Mouse (Mus musculus) lung, postnatal 0 days (tissue): ENCODE measurements around the gene Dlgap1.

Experiments used
- CTCF ChIP-seq: IDR thresholded peaks from 2 replicates; pipeline ENCODE4 v1.5.1; 2016; ENCODE audit warnings: antibody characterized with exemption, mild to moderate bottlenecking
- EP300 ChIP-seq: IDR thresholded peaks from 2 replicates; pipeline ENCODE4 v1.6.1; 2016; ENCODE audit warnings: antibody characterized with exemption, mild to moderate bottlenecking, control low read depth

GRCm38 (mm10) chr17:70034862-70035261 lies 66.0 kb downstream of the Dlgap1 start:
- TF ChIP-seq CTCF (no peak), EP300 (no peak)
